Mouse (Mus musculus) CH12.LX (cell line): ENCODE results near the gene Defb19.
A peak's percentile ranks its signal among the peaks of the same experiment; 100 is the strongest.

Experiments
- CTCF ChIP-seq, 2 experiments: IDR thresholded peaks in 1 of 2; conservative IDR thresholded peaks in 1 of 2; 2 replicates each; pipeline ENCODE4 v1.5.1; 2011 to 2012; ENCODE audit warnings: low read depth in 2 of 2, low read length in 2 of 2, improper control_type of control experiment in 1 of 2, inconsistent platforms in 1 of 2, mild to moderate bottlenecking in 1 of 2, moderate library complexity in 1 of 2
- E2F4 ChIP-seq: IDR thresholded peaks from 2 replicates; pipeline ENCODE4 v1.6.1; 2011; ENCODE audit warnings: low read depth, low read length, improper control_type of control experiment; ENCODE audit not compliant: insufficient replicate concordance
- JUN ChIP-seq: IDR thresholded peaks from 2 replicates; pipeline ENCODE4 v1.6.1; 2011; ENCODE audit warnings: low read depth, mild to moderate bottlenecking, low read length, improper control_type of control experiment, moderate library complexity; ENCODE audit not compliant: insufficient read depth
- POLR2A ChIP-seq: IDR thresholded peaks from 2 replicates; pipeline ENCODE4 v1.6.1; 2011; ENCODE audit warnings: low read depth, mild to moderate bottlenecking, improper control_type of control experiment, low read length
- SMC3 ChIP-seq: IDR thresholded peaks from 2 replicates; pipeline ENCODE4 v1.6.1; 2011; ENCODE audit warnings: low read depth, low read length, improper control_type of control experiment
- TBP ChIP-seq: conservative IDR thresholded peaks from 2 replicates; pipeline ENCODE4 v1.6.1; 2011; ENCODE audit warnings: low read depth, low read length, improper control_type of control experiment
- TCF12 ChIP-seq: IDR thresholded peaks from 2 replicates; pipeline ENCODE4 v1.6.1; 2014; ENCODE audit warnings: low read depth, mild to moderate bottlenecking, inconsistent platforms, low read length, improper control_type of control experiment
- USF1 ChIP-seq: IDR thresholded peaks from 2 replicates; pipeline ENCODE4 v1.6.1; 2014; ENCODE audit warnings: low read depth, mild to moderate bottlenecking, inconsistent platforms, low read length, improper control_type of control experiment

GRCm38 (mm10) chr2:152589021-152589420 lies 8.9 kb upstream of the Defb19 start:
- peak in 1 of 2 experiments; percentile 4; a peak in 1 of 4 replicates for TF ChIP-seq CTCF (conservative IDR thresholded peaks at IDR 0.05 in 1 of 2, IDR thresholded peaks at IDR 0.05 in 1 of 2; ENCODE audit: low read depth in 2 of 2, low read length in 2 of 2)
- no peak for TF ChIP-seq USF1
- TF ChIP-seq E2F4 = no peak
- no peak for TF ChIP-seq JUN
- no peak for TF ChIP-seq POLR2A
- no peak for TF ChIP-seq SMC3
- no peak for TF ChIP-seq TCF12
- no peak for TF ChIP-seq TBP
